Mouse (Mus musculus) neural tube, embryonic 15.5 days (tissue): ENCODE results near the gene Sdk2. TPM values are rescaled to one million over a fixed set of nuclear protein-coding genes. Genes with fewer than 3 reads are reported as not detected.

Experiments used
- ATAC-seq: fragments of 200-750 bp; cut with Nextera tagmentation; 2 replicates; pipeline ENCODE4 v1.8.0; 2017; ENCODE audit warnings: mild to moderate bottlenecking, moderate TSS enrichment, moderate library complexity; ENCODE audit not compliant: low FRiP score
- H3K27ac ChIP-seq: fragments of 300-500 bp; sonication (generic); replicated peaks from 2 replicates; pipeline ENCODE4 v1.5.1; 2015; ENCODE audit warnings: mild to moderate bottlenecking, inconsistent platforms
- H3K27me3 ChIP-seq: fragments of 300-500 bp; sonication (generic); replicated peaks from 2 replicates; pipeline ENCODE4 v1.6.1; 2015; ENCODE audit warnings: inconsistent platforms
- H3K36me3 ChIP-seq: fragments of 300-500 bp; sonication (generic); 2 replicates; pipeline ENCODE4 v1.6.1; 2015; ENCODE audit warnings: inconsistent platforms
- H3K4me1 ChIP-seq: fragments of 300-500 bp; sonication (generic); 2 replicates; pipeline ENCODE4 v1.6.1; 2015; ENCODE audit warnings: inconsistent platforms
- H3K4me2 ChIP-seq: fragments of 300-500 bp; sonication (generic); 2 replicates; pipeline ENCODE4 v1.6.1; 2015; ENCODE audit warnings: inconsistent platforms, mild to moderate bottlenecking, moderate library complexity
- H3K4me3 ChIP-seq: fragments of 300-500 bp; sonication (generic); replicated peaks from 2 replicates; pipeline ENCODE4 v1.5.1; 2015; ENCODE audit warnings: mild to moderate bottlenecking, inconsistent platforms
- H3K9ac ChIP-seq: fragments of 300-500 bp; sonication (generic); replicated peaks from 2 replicates; pipeline ENCODE4 v1.6.1; 2015; ENCODE audit warnings: mild to moderate bottlenecking, inconsistent platforms
- H3K9me3 ChIP-seq: fragments of 300-500 bp; sonication (generic); replicated peaks from 2 replicates; pipeline ENCODE4 v1.6.1; 2016; ENCODE audit warnings: inconsistent platforms
- whole genome bisulfite sequencing: fragments of 180-500 bp; shearing (Covaris S2); methylation state at CpG from one replicate; pipeline ENCODE4 v1.1.7; 2015; ENCODE audit warnings: mixed read lengths; 5-methylcytosine and 5-hydroxymethylcytosine counted together
- polyA plus RNA-seq: library from polyadenylated mRNA; unstranded; fragments of >200 nt; fragmentation: Nextera tagmentation; extraction: Ambion mirVana; gene quantifications from 2 replicates; pipeline ENCODE4 v1.2.1, GENCODE M21; 2015

Sdk2 gene
- polyA plus RNA-seq, 1 experiment from 2014 or later, result 4.6 TPM

- 0 out of 2 replicates have a peak, but pooled peaks have one; percentile 2 for ATAC-seq
These were observed 280.5 kb downstream of the Sdk2 start for GRCm38 (mm10) chr11:113786395-113786794.

GRCm38 (mm10) chr11:113785406-113786171, 281.3 kb downstream of the Sdk2 start:
- no peaks in the 10 kb centered on the region for H3K36me3 ChIP-seq
- peak overlapping the region; percentile 31 for H3K4me3 ChIP-seq
- no peaks in the 10 kb centered on the region for H3K27me3 ChIP-seq
- no peaks in the 10 kb centered on the region for H3K9me3 ChIP-seq
- H3K4me2 ChIP-seq, result peak overlapping the region; percentile 58
- WGBS, result 1% methylated on average over 19 of the region's 19 CpGs
- H3K9ac ChIP-seq, result peak overlapping the region; percentile 36
- ATAC-seq, result peak; percentile 91
- H3K4me1 ChIP-seq, result peaks cover 33% of the 10 kb centered on the region
- peak overlapping the region; percentile 90 for H3K27ac ChIP-seq

More at GRCm38 (mm10) chr11:113786395-113786794, 280.5 kb downstream of the Sdk2 start:
- WGBS, result 37% methylated on average over 4 of the region's 4 CpGs
- Histone ChIP-seq H3K36me3 (no peaks in the 10 kb centered on the region), H3K9me3 (no peaks in the 10 kb centered on the region), H3K4me2 (peak overlapping the region; percentile 58), H3K9ac (no peak overlapping the region; the same call in 1 of the 2 replicates), H3K4me3 (peak overlapping the region; percentile 31; the same call in 1 of the 2 replicates), H3K27me3 (no peaks in the 10 kb centered on the region), H3K4me1 (peaks cover 39% of the 10 kb centered on the region), H3K27ac (peak overlapping the region; percentile 90)

GRCm38 (mm10) chr11:113784656-113785396, 282.0 kb downstream of the Sdk2 start:
- Histone ChIP-seq H3K4me2 (peak overlapping the region; percentile 58; the same call in 1 of the 2 replicates), H3K4me1 (peaks cover 34% of the 10 kb centered on the region), H3K9me3 (no peaks in the 10 kb centered on the region), H3K36me3 (no peaks in the 10 kb centered on the region), H3K9ac (no peak overlapping the region), H3K4me3 (no peak overlapping the region), H3K27ac (peak overlapping the region; percentile 90), H3K27me3 (no peaks in the 10 kb centered on the region)
- no peak for ATAC-seq
- 29% methylated on average over 2 of the region's 2 CpGs for whole genome bisulfite sequencing

GRCm38 (mm10) chr11:113782496-113782895, 284.4 kb downstream of the Sdk2 start:
- no peaks in the 10 kb centered on the region for H3K27me3 ChIP-seq
- no peak overlapping the region for H3K4me3 ChIP-seq
- H3K9me3 ChIP-seq, result no peaks in the 10 kb centered on the region
- H3K36me3 ChIP-seq, result no peaks in the 10 kb centered on the region
- no peak for ATAC-seq
- H3K27ac ChIP-seq, result no peak overlapping the region
- H3K4me2 ChIP-seq, result no peak overlapping the region
- H3K9ac ChIP-seq, result no peak overlapping the region
- WGBS, result 65% methylated on average over 2 of the region's 2 CpGs
- H3K4me1 ChIP-seq, result peaks cover 50% of the 10 kb centered on the region

GRCm38 (mm10) chr11:113782006-113782405, 284.8 kb downstream of the Sdk2 start:
- ATAC-seq, result no peak
- no peaks in the 10 kb centered on the region for H3K9me3 ChIP-seq
- no peak overlapping the region for H3K9ac ChIP-seq
- H3K4me1 ChIP-seq, result peaks cover 51% of the 10 kb centered on the region
- no peak overlapping the region for H3K27ac ChIP-seq
- no peak overlapping the region for H3K4me2 ChIP-seq
- 45% methylated on average over 2 of the region's 2 CpGs for WGBS
- no peaks in the 10 kb centered on the region for H3K27me3 ChIP-seq
- no peaks in the 10 kb centered on the region for H3K36me3 ChIP-seq
- no peak overlapping the region for H3K4me3 ChIP-seq

GRCm38 (mm10) chr11:113779680-113780041, 287.2 kb downstream of the Sdk2 start:
- H3K9me3 ChIP-seq, result no peaks in the 10 kb centered on the region
- H3K4me3 ChIP-seq, result no peak overlapping the region
- no peaks in the 10 kb centered on the region for H3K36me3 ChIP-seq
- H3K27me3 ChIP-seq, result no peaks in the 10 kb centered on the region
- ATAC-seq, result no peak
- H3K4me1 ChIP-seq, result peaks cover 31% of the 10 kb centered on the region
- no peak overlapping the region for H3K9ac ChIP-seq
- 21% methylated on average over 6 of the region's 6 CpGs for WGBS
- no peak overlapping the region for H3K4me2 ChIP-seq
- H3K27ac ChIP-seq, result no peak overlapping the region

GRCm38 (mm10) chr11:113778733-113779679, 287.8 kb downstream of the Sdk2 start:
- Histone ChIP-seq H3K27ac (no peak overlapping the region; the same call in 1 of the 2 replicates), H3K27me3 (no peaks in the 10 kb centered on the region)
- ATAC-seq, result no peak

GRCm38 (mm10) chr11:113777878-113778464, 288.9 kb downstream of the Sdk2 start:
- WGBS, result 70% methylated on average over 8 of the region's 8 CpGs
- no peak overlapping the region for H3K4me2 ChIP-seq

More at GRCm38 (mm10) chr11:113778733-113779679, 287.8 kb downstream of the Sdk2 start:
- H3K9me3 ChIP-seq, result no peaks in the 10 kb centered on the region
- no peak overlapping the region for H3K4me2 ChIP-seq
- H3K4me3 ChIP-seq, result no peak overlapping the region
- no peak overlapping the region for H3K9ac ChIP-seq
- WGBS, result 19% methylated on average over 20 of the region's 20 CpGs
- no peaks in the 10 kb centered on the region for H3K36me3 ChIP-seq
- H3K4me1 ChIP-seq, result peaks cover 27% of the 10 kb centered on the region

GRCm38 (mm10) chr11:113776851-113777511, 289.9 kb downstream of the Sdk2 start:
- H3K9ac ChIP-seq, result no peak overlapping the region
- no peak overlapping the region for H3K4me2 ChIP-seq
- no peak overlapping the region for H3K4me3 ChIP-seq
- WGBS, result 59% methylated on average over 14 of the region's 14 CpGs
- H3K9me3 ChIP-seq, result no peaks in the 10 kb centered on the region
- no peak for ATAC-seq
- no peaks in the 10 kb centered on the region for H3K27me3 ChIP-seq
- H3K27ac ChIP-seq, result no peak overlapping the region
- H3K4me1 ChIP-seq, result peaks cover 21% of the 10 kb centered on the region
- H3K36me3 ChIP-seq, result no peaks in the 10 kb centered on the region

More at GRCm38 (mm10) chr11:113777878-113778464, 288.9 kb downstream of the Sdk2 start:
- Histone ChIP-seq H3K27ac (no peak overlapping the region), H3K4me3 (no peak overlapping the region), H3K36me3 (no peaks in the 10 kb centered on the region), H3K9me3 (no peaks in the 10 kb centered on the region), H3K27me3 (no peaks in the 10 kb centered on the region), H3K9ac (no peak overlapping the region), H3K4me1 (peaks cover 27% of the 10 kb centered on the region)
- no peak for ATAC-seq

- peaks cover 19% of the 10 kb centered on the region for H3K4me1 ChIP-seq
- no peak overlapping the region for H3K4me2 ChIP-seq
- no peak overlapping the region for H3K9ac ChIP-seq
- no peak for ATAC-seq
- no peaks in the 10 kb centered on the region for H3K27me3 ChIP-seq
- H3K27ac ChIP-seq, result no peak overlapping the region
- no peaks in the 10 kb centered on the region for H3K9me3 ChIP-seq
- 75% methylated on average over 3 of the region's 3 CpGs for WGBS
- H3K36me3 ChIP-seq, result no peaks in the 10 kb centered on the region
- H3K4me3 ChIP-seq, result no peak overlapping the region
These were observed 292.1 kb downstream of the Sdk2 start for GRCm38 (mm10) chr11:113774773-113775172.
